Mouse (Mus musculus) T-helper 17 cell (primary cell): ENCODE measurements around the gene Ptprq.

Experiments
- in situ Hi-C, 2 experiments: fragments of 300-600 bp; cut with MboI, MseI; formaldehyde crosslinking; loops; 1 replicate in 1 of 2; 2 replicates in 1 of 2; pipeline ENCODE4 v1.15.1; 2025; ENCODE audit warnings: high pct_unique_total_duplicates in 2 of 2

Gene Ptprq

DNA sequence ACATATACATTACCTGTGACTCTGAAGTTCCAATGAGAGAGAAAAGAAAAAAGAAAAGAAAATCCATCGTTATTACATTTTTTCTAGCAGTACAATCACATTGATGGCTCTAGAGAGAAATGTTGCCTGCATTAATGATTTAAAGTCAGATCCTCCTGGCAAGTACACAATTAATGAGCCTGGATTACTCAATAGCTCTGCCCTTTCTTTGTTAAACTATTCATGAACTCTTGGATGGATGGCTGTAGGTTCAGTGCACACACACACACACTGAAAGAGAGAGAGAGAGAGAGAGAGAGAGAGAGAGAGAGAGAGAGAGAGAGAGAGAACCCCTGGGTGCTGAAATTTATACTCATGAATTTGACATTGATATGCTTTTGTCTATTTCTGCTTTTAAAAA is at the start of gene Ptprq:
TSS of gene Ptprq (minus strand) at position 246 of the 400 bp plus-strand sequence.
- in situ Hi-C loops = no loop called here

GRCm38 (mm10) chr10:107759624-107760023 is 39.8 kb upstream of the Ptprq start:
- in situ Hi-C loops = no loop called here

- in situ Hi-C loops = no loop called here
These were observed 33.6 kb upstream of the Ptprq start for GRCm38 (mm10) chr10:107753471-107753870.

GRCm38 (mm10) chr10:107752351-107753143 is 32.7 kb upstream of the Ptprq start:
- in situ Hi-C loops = no loop called here

- in situ Hi-C loops = no loop called here
These were observed 32.1 kb upstream of the Ptprq start for GRCm38 (mm10) chr10:107751944-107752343.

- in situ Hi-C loops = loop anchor here in 1 of 2 experiments (5.0 kb wide), 1 partner anchor 305 kb away; no protein-coding TSS in a partner anchor
These were observed 27.7 kb upstream of the Ptprq start for GRCm38 (mm10) chr10:107747566-107747965.

DNA sequence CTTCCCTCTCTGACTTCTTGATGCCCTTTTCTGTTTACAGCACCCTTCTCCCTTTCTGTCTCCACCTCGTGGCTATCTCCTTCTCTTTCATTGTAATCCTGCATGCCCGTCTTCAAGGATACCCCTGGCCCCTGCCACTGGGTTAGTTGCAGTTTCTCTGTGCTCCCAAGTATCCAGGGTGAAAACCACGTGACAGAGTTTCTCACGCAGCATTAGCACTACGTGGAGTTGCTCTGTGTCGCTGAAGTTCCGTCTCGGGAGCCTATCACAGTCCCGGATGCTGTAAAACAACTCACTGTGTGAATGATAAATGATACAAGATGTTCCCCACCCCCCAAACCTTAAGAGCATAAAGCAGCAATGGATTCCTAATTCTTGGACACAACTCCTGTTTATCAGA is 26.9 kb upstream of the Ptprq start:
- in situ Hi-C loops = loop anchor here in 1 of 2 experiments (5.0 kb wide), 1 partner anchor 304 kb away; no protein-coding TSS in a partner anchor

DNA sequence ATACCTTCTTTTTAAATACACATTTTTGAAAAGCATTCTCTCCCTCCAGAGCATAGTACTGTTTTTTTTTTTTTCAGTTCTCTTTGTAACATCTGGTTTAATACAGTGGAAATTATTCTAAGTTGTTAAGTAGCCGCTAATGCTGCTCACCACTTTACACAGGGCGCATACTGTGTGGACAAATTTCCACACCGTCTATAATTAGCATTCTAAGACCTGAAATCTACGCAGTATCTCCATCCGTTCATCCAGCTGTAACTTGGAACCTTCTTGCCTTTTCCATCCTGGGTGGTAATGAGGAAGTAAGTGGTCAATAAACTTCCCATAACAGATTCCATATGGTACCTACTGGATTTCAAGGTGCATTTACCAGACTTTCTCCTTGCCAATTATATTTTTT is 20.0 kb upstream of the Ptprq start:
- in situ Hi-C loops = no loop called here

- in situ Hi-C loops = no loop called here
These were observed 17.9 kb upstream of the Ptprq start for GRCm38 (mm10) chr10:107737743-107738142.

DNA sequence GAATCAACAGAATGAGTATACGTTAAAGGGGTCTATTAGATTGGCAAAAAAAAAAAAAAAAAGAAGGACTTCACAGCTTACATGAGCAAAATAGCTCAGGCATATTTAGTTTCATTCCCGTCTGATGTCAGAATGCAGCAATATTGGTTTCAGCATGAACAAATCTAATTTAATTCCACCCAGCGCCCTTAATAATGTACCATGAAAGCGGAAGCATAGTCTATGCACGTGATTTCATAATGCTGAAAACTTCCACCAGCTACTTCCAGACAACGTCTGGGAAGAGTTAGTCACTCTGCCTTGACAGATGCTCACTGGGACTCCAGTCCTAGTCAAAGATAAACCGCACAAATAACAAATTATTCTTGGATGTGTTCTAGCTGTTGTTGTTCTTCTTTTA is 15.6 kb upstream of the Ptprq start:
- in situ Hi-C loops = no loop called here

DNA sequence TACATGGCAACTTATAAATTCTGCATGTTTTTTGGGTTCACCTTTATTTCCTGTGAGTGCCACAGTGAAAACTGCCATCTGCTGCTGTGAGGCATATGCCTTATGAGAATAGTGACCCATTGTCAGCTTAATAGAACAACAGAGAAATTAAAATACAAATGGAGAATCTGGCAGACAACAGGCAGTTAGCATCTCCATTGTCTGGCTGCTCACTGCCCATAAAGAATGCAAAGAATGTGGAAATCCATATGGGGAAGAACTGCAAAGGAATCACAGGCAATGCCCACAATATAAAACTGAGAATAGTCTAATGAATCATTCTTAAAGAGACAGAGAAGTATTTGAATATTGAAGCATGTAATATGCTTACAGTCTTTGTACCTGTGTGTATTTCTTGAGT is 14.5 kb upstream of the Ptprq start:
- in situ Hi-C loops = no loop called here

- in situ Hi-C loops = loop anchor here in 1 of 2 experiments (5.0 kb wide), 1 partner anchor 1577 kb away; no protein-coding TSS in a partner anchor
These were observed 5.8 kb upstream of the Ptprq start for GRCm38 (mm10) chr10:107725631-107726030.

GRCm38 (mm10) chr10:107704443-107704842 is 15.4 kb downstream of the Ptprq start:
- in situ Hi-C loops = no loop called here

GRCm38 (mm10) chr10:107700944-107701343 is 18.9 kb downstream of the Ptprq start:
- in situ Hi-C loops = no loop called here

DNA sequence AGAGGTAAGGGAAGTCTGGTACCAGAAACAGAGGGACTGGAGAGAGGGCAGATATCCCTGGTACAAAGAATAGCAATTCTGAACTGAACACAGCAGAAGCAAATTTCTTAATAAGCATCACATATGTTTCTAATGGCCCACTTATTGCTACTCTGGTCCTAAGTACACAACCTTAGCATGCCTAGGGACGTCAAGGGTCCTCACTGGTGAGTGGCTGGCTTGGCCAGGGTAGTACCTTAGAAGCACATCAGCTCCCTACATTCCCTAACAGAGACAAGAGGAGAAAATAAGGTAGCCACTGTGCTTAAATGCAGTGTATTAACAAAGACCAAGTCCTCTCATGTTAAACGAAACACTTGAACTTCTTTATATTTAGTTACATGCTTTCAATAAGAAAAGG is 21.1 kb downstream of the Ptprq start:
- in situ Hi-C loops = no loop called here

DNA sequence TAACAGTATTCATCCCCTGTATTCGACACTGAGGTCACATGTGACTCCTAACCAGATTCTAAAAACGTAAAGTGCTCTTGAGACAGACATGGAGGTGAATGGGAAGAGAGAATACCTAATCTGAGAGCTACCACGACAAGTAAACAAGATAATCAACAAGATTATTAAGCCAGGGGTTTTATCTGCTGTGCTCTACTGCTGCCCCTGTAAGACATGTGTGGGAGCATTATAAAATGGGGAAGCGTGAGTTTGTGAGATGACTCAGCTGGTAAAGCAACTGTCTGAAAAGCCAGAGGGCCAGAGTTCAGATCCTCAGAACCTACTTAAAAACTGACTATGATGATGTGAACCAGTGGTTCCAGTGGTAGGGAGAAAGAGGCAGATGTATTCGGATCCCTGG is 22.7 kb downstream of the Ptprq start:
- in situ Hi-C loops = no loop called here

DNA sequence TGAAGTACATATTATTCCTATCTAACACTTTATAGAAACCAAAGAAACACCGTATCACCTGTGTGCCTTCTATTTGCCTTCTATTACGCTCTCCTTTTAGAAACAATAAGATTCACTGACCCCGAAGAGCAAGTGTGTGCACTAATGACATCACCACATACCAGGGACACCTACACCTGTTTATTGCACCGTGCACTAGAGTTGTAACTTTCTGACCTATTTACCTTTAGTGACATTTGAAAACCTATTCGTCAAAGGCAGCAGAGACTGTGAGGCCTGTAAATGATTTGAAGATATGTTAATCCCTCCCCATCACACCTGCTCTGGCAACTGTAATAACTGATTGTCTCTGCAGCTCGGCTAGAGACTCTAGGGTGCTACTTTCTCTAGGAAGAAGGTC is 32.5 kb downstream of the Ptprq start:
- in situ Hi-C loops = no loop called here

DNA sequence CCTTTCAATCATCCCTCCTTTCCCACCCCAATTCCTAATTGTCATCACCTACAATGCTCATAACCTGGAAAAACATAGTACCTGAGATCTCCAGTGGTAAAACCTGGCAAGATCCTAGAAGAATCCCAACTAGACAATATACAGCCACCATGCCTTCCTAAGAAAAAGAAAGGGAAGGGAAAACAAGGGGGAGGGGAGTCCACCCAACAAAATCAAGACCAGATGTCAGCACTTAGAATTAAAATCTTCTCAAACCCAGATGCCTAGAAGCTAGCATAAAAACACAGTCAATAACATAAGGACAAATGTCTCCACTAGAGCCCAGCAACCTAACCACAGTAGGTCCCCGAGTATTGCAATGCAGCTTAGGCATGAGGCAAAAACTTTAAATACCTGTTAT is 43.9 kb downstream of the Ptprq start:
- in situ Hi-C loops = no loop called here

- in situ Hi-C loops = no loop called here
These were observed 51.3 kb downstream of the Ptprq start for GRCm38 (mm10) chr10:107668374-107669094.

DNA sequence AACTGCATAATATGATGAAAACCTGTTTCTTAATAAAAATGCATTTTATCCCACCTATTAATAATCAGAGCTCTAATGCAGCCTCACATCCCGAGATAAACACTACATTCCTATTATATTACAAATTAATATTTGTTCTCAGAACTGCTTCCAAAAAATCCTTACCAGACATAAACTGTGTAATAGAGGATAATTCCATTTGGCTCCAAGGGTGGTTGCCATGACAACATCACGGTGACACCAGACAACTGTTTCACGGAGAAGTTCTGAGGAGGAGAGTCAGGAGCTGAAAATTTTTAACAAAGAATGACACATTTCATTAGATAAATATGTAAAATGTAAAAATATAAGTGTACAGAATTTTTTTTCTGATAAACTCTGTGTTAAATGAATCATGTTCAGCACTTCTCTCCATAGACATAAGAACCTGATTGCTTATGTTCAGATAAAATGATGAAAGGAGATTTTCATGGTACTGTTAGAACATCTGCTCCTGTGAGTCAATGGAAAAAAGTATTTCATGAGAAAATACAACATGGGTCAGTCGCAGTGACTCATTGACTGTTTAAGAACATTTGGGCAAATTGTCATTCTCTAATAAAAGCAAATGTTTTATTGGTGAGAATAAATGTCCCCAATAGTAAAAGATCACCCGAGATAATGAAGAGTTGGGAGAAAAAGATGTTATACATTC is 57.3 kb downstream of the Ptprq start:
- in situ Hi-C loops = no loop called here

DNA sequence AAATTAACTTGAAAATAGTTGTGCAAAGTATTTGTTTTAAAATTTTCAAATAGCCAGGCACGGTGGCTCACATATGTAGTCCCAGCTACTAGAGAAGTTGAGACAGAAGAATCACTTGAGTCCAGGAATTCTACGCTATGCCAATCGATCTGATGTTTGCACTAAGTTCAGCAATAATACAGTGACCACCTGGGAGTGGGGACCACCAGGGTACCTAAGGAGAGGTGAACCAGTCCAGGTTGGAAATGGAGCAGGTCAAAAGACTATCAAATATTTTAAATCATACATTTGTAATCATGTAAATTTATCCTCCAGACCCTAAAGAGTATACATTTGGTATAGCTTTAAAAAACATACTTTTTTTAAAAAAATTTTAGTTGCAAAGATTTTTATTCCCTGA is 57.9 kb downstream of the Ptprq start:
- in situ Hi-C loops = no loop called here

DNA sequence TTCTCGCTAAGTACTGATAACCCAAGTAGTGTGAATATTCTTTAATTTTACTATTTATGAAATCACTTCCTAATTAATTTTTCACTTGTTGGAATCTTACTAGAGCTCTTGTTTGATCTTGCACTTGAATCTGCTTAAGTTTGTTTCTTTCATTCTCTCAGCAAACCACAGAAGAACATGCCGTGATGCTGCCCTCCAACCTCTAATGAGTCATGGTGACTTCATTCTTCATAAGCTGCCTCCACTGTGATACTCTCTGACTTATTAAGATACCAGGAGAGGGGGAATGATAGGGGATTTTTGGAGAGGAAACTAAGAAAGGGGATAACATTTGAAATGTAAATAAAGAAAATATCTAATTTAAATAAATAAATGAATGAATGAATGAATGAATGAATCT is 60.7 kb downstream of the Ptprq start:
- in situ Hi-C loops = no loop called here
